Mouse (Mus musculus) forebrain, embryonic 13.5 days (tissue): Measurements from ENCODE around the gene Lcp2. TPM values are rescaled to one million over a fixed set of nuclear protein-coding genes. Genes with fewer than 3 reads are reported as not detected.
A peak's percentile ranks its signal among the peaks of the same experiment; 100 is the strongest.

Source experiments
- ATAC-seq: fragments of 200-750 bp; cut with Nextera tagmentation; 2 replicates; pipeline ENCODE4 v1.8.0; 2017
- H3K27ac ChIP-seq: fragments of 300-500 bp; sonication (generic); 2 replicates; pipeline ENCODE4 v1.5.1; 2015; ENCODE audit warnings: inconsistent platforms, mild to moderate bottlenecking, moderate library complexity
- H3K27me3 ChIP-seq: fragments of 300-500 bp; sonication (generic); 2 replicates; pipeline ENCODE4 v1.6.1; 2015; ENCODE audit warnings: mild to moderate bottlenecking, inconsistent platforms
- H3K36me3 ChIP-seq: fragments of 300-500 bp; sonication (generic); 2 replicates; pipeline ENCODE4 v1.6.1; 2015; ENCODE audit warnings: mild to moderate bottlenecking, inconsistent platforms; ENCODE audit not compliant: poor library complexity, severe bottlenecking
- H3K4me1 ChIP-seq: fragments of 300-500 bp; sonication (generic); 2 replicates; pipeline ENCODE4 v1.6.1; 2015; ENCODE audit warnings: inconsistent platforms
- H3K4me2 ChIP-seq: fragments of 300-500 bp; sonication (generic); 2 replicates; pipeline ENCODE4 v1.6.1; 2015; ENCODE audit warnings: inconsistent platforms, mild to moderate bottlenecking, moderate library complexity
- H3K4me3 ChIP-seq: fragments of 300-500 bp; sonication (generic); 2 replicates; pipeline ENCODE4 v1.5.1; 2015; ENCODE audit warnings: mild to moderate bottlenecking, inconsistent platforms
- H3K9ac ChIP-seq: fragments of 300-500 bp; sonication (generic); 2 replicates; pipeline ENCODE4 v1.6.1; 2015; ENCODE audit warnings: mild to moderate bottlenecking, inconsistent platforms
- H3K9me3 ChIP-seq: fragments of 300-500 bp; sonication (generic); replicated peaks from 2 replicates; pipeline ENCODE4 v1.6.1; 2016; ENCODE audit warnings: inconsistent platforms
- WGBS: fragments of 180-500 bp; shearing (Covaris S2); methylation state at CpG from one replicate; pipeline ENCODE4 v1.1.7; 2015; 5-methylcytosine and 5-hydroxymethylcytosine counted together
- polyA plus RNA-seq: library from polyadenylated mRNA; unstranded; fragments of >200 nt; fragmentation: Nextera tagmentation; extraction: Ambion mirVana; gene quantifications from 2 replicates; pipeline ENCODE4 v1.2.1, GENCODE M21; 2015

Lcp2 gene
- polyA plus RNA-seq, 1 experiment from 2014 or later: 1.4 TPM

GRCm38 (mm10) chr11:34073776-34074175 is 27.1 kb downstream of the Lcp2 start:
- Histone ChIP-seq H3K9me3 (no peaks in the 10 kb centered on the region), H3K9ac (no peak overlapping the region), H3K4me2 (peak overlapping the region; percentile 15; the same call in 1 of the 2 replicates), H3K27ac (no peak overlapping the region), H3K36me3 (no peaks in the 10 kb centered on the region), H3K4me1 (no peaks in the 10 kb centered on the region), H3K27me3 (0 out of 2 replicates have a peak, but pooled peaks cover 10% of the 10 kb centered on the region), H3K4me3 (no peak overlapping the region)
- 16% methylated on average over 15 of the region's 15 CpGs for WGBS
- peak; percentile 58; the same call in 1 of the 2 replicates for ATAC-seq

DNA sequence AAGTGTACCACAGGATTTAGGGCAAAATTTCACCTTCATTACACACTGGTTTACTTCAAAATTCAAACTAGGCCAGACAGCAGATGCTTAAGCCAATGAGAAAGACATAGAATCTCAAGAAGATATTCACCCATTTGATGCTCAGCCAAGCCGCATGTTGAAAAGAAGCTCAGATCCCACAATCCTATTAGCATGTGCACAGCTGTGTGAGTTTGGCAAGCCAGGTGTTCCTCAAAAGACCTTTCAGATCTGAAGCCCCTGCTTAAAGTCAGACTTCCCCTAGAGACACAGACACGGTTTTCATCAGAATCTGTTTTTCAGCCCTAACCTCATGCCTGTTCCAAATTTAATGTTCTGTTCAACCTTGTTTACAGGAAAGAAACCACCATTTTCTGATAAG is 31.1 kb downstream of the Lcp2 start:
- 0 out of 2 replicates have a peak, but pooled peaks cover 4% of the 10 kb centered on the region for H3K27me3 ChIP-seq
- no peak overlapping the region for H3K4me2 ChIP-seq
- 79% methylated on average over 2 of the region's 2 CpGs for WGBS
- peaks cover 16% of the 10 kb centered on the region; the same call in 1 of the 2 replicates for H3K4me1 ChIP-seq
- H3K27ac ChIP-seq: no peak overlapping the region
- no peak overlapping the region for H3K4me3 ChIP-seq
- no peaks in the 10 kb centered on the region for H3K36me3 ChIP-seq
- H3K9ac ChIP-seq: no peak overlapping the region
- no peaks in the 10 kb centered on the region for H3K9me3 ChIP-seq
- ATAC-seq: no peak

DNA sequence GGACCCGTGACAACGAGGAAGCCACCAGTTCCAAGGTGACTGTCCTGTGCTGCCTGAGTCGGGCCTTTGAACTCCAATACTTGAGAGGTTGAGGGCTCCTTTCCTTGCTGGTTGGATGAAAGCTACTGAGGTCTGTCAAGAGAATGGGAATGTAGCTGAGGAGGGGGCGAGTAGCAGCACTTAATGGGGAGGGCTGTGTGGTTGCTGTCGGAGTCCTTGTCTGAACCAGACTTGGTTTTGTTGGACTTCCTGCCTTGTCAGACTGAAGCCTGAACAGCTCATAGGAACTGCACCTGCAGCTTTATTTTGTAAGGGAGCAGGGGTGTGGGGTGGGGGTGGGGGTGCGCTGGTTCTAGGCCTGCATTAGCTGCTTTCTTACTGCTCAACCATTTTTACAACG is 31.9 kb downstream of the Lcp2 start:
- no peak overlapping the region for H3K27ac ChIP-seq
- WGBS: 88% methylated on average over 7 of the region's 7 CpGs
- H3K4me3 ChIP-seq: no peak overlapping the region
- no peak overlapping the region for H3K4me2 ChIP-seq
- no peak overlapping the region for H3K9ac ChIP-seq
- no peaks in the 10 kb centered on the region for H3K9me3 ChIP-seq
- 0 out of 2 replicates have a peak, but pooled peaks cover 4% of the 10 kb centered on the region for H3K27me3 ChIP-seq
- no peaks in the 10 kb centered on the region for H3K36me3 ChIP-seq
- peaks cover 16% of the 10 kb centered on the region; the same call in 1 of the 2 replicates for H3K4me1 ChIP-seq
- ATAC-seq: no peak

- ATAC-seq: peak; percentile 68; the same call in 1 of the 2 replicates
- H3K9ac ChIP-seq: no peak overlapping the region
- peaks cover 16% of the 10 kb centered on the region; the same call in 1 of the 2 replicates for H3K4me1 ChIP-seq
- H3K36me3 ChIP-seq: no peaks in the 10 kb centered on the region
- no peaks in the 10 kb centered on the region for H3K27me3 ChIP-seq
- 65% methylated on average over 6 of the region's 6 CpGs for WGBS
- no peak overlapping the region for H3K27ac ChIP-seq
- H3K4me2 ChIP-seq: no peak overlapping the region
- no peaks in the 10 kb centered on the region for H3K9me3 ChIP-seq
- H3K4me3 ChIP-seq: no peak overlapping the region
Measured at GRCm38 (mm10) chr11:34079542-34080464, 33.1 kb downstream of the Lcp2 start.

DNA sequence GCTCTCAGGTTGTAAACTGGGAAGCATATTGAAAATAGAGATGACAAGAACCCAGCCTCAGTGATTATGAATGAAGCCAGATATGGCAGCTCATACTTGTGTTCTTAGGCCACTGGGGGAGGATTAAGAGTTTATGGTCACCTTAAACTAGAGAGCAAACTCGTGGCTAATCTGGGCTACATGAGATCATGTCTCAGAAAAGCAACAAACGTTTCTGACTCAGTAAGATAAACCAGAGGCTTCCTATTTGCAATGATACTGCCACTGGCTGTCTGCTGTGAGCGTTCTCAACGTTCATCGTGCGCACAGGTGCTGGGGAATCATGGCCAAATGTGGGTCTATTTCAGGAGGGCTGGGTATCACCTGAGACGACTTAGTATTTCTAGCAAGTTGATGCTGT is 37.1 kb downstream of the Lcp2 start:
- WGBS: 86% methylated on average over 7 of the region's 7 CpGs

GRCm38 (mm10) chr11:34084639-34085038 is 37.9 kb downstream of the Lcp2 start:
- Histone ChIP-seq H3K36me3 (no peaks in the 10 kb centered on the region), H3K9me3 (no peaks in the 10 kb centered on the region)
- WGBS: 83% methylated on average over 2 of the region's 2 CpGs

More for the DNA sequence above, 37.1 kb downstream of the Lcp2 start:
- Histone ChIP-seq H3K27me3 (no peaks in the 10 kb centered on the region), H3K27ac (no peak overlapping the region), H3K4me2 (no peak overlapping the region), H3K36me3 (no peaks in the 10 kb centered on the region), H3K4me3 (no peak overlapping the region), H3K9ac (no peak overlapping the region), H3K4me1 (peaks cover 16% of the 10 kb centered on the region; the same call in 1 of the 2 replicates), H3K9me3 (no peaks in the 10 kb centered on the region)
- ATAC-seq: no peak

GRCm38 (mm10) chr11:34086164-34086751 is 39.5 kb downstream of the Lcp2 start:
- no peaks in the 10 kb centered on the region for H3K27me3 ChIP-seq
- H3K4me1 ChIP-seq: 0 out of 2 replicates have a peak, but pooled peaks cover under 1% of the 10 kb centered on the region
- H3K4me3 ChIP-seq: no peak overlapping the region
- no peaks in the 10 kb centered on the region for H3K36me3 ChIP-seq
- no peak overlapping the region for H3K27ac ChIP-seq
- H3K9me3 ChIP-seq: no peaks in the 10 kb centered on the region
- WGBS: 79% methylated on average over 8 of the region's 8 CpGs
- H3K4me2 ChIP-seq: no peak overlapping the region
- ATAC-seq: peak; percentile 66; the same call in 1 of the 2 replicates
- H3K9ac ChIP-seq: no peak overlapping the region

More at GRCm38 (mm10) chr11:34084639-34085038, 37.9 kb downstream of the Lcp2 start:
- H3K27me3 ChIP-seq: no peaks in the 10 kb centered on the region
- no peak overlapping the region for H3K27ac ChIP-seq
- no peak overlapping the region for H3K9ac ChIP-seq
- peaks cover 15% of the 10 kb centered on the region; the same call in 1 of the 2 replicates for H3K4me1 ChIP-seq
- no peak for ATAC-seq
- no peak overlapping the region for H3K4me2 ChIP-seq
- no peak overlapping the region for H3K4me3 ChIP-seq

DNA sequence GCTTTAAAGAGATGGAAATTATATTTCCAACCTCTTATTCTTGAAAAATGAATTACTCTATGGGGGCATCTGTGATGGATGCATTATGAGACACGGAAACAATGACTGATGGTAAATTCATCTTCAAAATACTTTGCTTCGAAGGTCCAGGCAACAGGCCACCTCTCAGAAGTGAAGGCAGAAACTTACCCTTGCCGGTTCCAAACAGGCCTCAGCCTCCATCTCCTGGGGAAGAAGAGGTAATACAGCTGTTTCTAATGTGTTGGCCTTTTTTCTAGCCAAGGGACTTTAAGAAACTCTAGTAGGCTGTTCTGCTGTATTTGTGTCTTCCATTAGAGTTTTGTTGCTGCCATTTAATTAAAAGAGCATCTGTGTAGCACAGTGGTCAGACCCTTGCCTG is 40.3 kb downstream of the Lcp2 start:
- no peak for ATAC-seq
- H3K9ac ChIP-seq: no peak overlapping the region
- no peaks in the 10 kb centered on the region for H3K36me3 ChIP-seq
- no peak overlapping the region for H3K4me2 ChIP-seq
- H3K27me3 ChIP-seq: no peaks in the 10 kb centered on the region
- H3K27ac ChIP-seq: no peak overlapping the region
- no peak overlapping the region for H3K4me3 ChIP-seq
- 73% methylated on average over 3 of the region's 3 CpGs for WGBS
- H3K4me1 ChIP-seq: no peaks in the 10 kb centered on the region
- H3K9me3 ChIP-seq: no peaks in the 10 kb centered on the region

- 84% methylated on average over 10 of the region's 10 CpGs for WGBS
- Histone ChIP-seq H3K4me1 (no peaks in the 10 kb centered on the region), H3K36me3 (no peaks in the 10 kb centered on the region), H3K27ac (no peak within 1 kb of the TSS), H3K4me3 (no peak within 1 kb of the TSS), H3K9ac (no peak within 1 kb of the TSS), H3K9me3 (no peaks in the 10 kb centered on the region), H3K27me3 (no peaks in the 10 kb centered on the region), H3K4me2 (no peak within 1 kb of the TSS)
- ATAC-seq: peak; percentile 62; the same call in 1 of the 2 replicates
Measured at GRCm38 (mm10) chr11:34098422-34098821, 51.7 kb downstream of the Lcp2 start, which contains the start of gene 4930469K13Rik. Gene 4930469K13Rik, minus strand, starts transcription at chr11:34098554.

- no peaks in the 10 kb centered on the region for H3K9me3 ChIP-seq
- H3K4me1 ChIP-seq: peaks cover 11% of the 10 kb centered on the region
- WGBS: 87% methylated on average over 4 of the region's 4 CpGs
- ATAC-seq: no peak
- no peak overlapping the region for H3K27ac ChIP-seq
- no peak overlapping the region for H3K4me3 ChIP-seq
- no peak overlapping the region for H3K9ac ChIP-seq
- H3K27me3 ChIP-seq: no peaks in the 10 kb centered on the region; the same call in 1 of the 2 replicates
- no peak overlapping the region for H3K4me2 ChIP-seq
- H3K36me3 ChIP-seq: no peaks in the 10 kb centered on the region
Measured at GRCm38 (mm10) chr11:34101827-34102226, 55.1 kb downstream of the Lcp2 start.

DNA sequence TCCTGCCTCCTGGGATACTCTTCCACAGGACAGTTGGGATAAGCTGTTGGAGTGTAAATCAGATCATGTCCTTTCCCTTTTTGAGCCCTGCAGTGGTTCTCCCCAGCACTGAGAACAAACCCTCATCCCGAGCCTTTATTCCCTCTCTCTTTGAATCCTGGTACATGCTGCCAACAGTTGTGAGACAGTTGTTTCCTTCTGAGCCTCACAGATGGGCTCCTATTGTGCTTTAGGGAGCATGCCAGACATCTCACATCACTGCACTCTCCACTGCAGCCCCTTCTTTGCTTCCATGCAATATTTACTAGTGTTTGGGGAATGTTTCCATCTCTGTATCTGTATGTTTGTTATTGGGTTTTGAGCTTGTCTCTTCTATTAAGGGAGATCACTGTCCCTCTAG is 58.2 kb downstream of the Lcp2 start:
- H3K27ac ChIP-seq: no peak overlapping the region
- H3K36me3 ChIP-seq: no peaks in the 10 kb centered on the region
- ATAC-seq: no peak
- H3K4me2 ChIP-seq: no peak overlapping the region
- H3K9ac ChIP-seq: no peak overlapping the region
- H3K27me3 ChIP-seq: no peaks in the 10 kb centered on the region; the same call in 1 of the 2 replicates
- H3K4me1 ChIP-seq: peaks cover 11% of the 10 kb centered on the region
- H3K4me3 ChIP-seq: no peak overlapping the region
- H3K9me3 ChIP-seq: no peaks in the 10 kb centered on the region
- 23% methylated on average over 1 of the region's 1 CpGs for WGBS

- no peaks in the 10 kb centered on the region for H3K36me3 ChIP-seq
- WGBS: 89% methylated on average over 1 of the region's 1 CpGs
- no peaks in the 10 kb centered on the region for H3K9me3 ChIP-seq
- no peak overlapping the region for H3K4me3 ChIP-seq
- peaks cover 5% of the 10 kb centered on the region for H3K27me3 ChIP-seq
- no peak overlapping the region for H3K4me2 ChIP-seq
- no peak overlapping the region for H3K9ac ChIP-seq
- H3K27ac ChIP-seq: no peak overlapping the region
- ATAC-seq: no peak
- H3K4me1 ChIP-seq: peaks cover 33% of the 10 kb centered on the region
Measured at GRCm38 (mm10) chr11:34109260-34109659, 62.5 kb downstream of the Lcp2 start.
